Mouse (Mus musculus) neural tube, embryonic 11.5 days (tissue): ENCODE measurements around the gene Pnp2. TPM values are rescaled to one million over a fixed set of nuclear protein-coding genes. Genes with fewer than 3 reads are reported as not detected.

Source experiments
- ATAC-seq: fragments of 200-750 bp; cut with Nextera tagmentation; 2 replicates; pipeline ENCODE4 v1.8.0; 2017; ENCODE audit warnings: moderate number of reproducible peaks, mild to moderate bottlenecking, moderate TSS enrichment, moderate library complexity; ENCODE audit not compliant: insufficient read depth, low FRiP score, low TSS enrichment
- DNase-seq: peaks from one replicate; pipeline ENCODE4 v3.0.0-alpha.2; 2015; ENCODE audit warnings: low spot score
- H3K27ac ChIP-seq: fragments of 300-500 bp; sonication (generic); 2 replicates; pipeline ENCODE4 v1.5.1; 2014; ENCODE audit warnings: low read depth, mild to moderate bottlenecking, low read length
- H3K27me3 ChIP-seq: fragments of 300-500 bp; sonication (generic); 2 replicates; pipeline ENCODE4 v1.6.1; 2014; ENCODE audit warnings: mild to moderate bottlenecking, low read length, mixed read lengths; ENCODE audit not compliant: control insufficient read depth, insufficient read depth
- H3K36me3 ChIP-seq: fragments of 300-500 bp; sonication (generic); 2 replicates; pipeline ENCODE4 v1.6.1; 2014; ENCODE audit warnings: mild to moderate bottlenecking, low read length, moderate library complexity, mixed read lengths; ENCODE audit not compliant: control insufficient read depth, insufficient read depth
- H3K4me1 ChIP-seq: fragments of 300-500 bp; sonication (generic); 2 replicates; pipeline ENCODE4 v1.6.1; 2014; ENCODE audit warnings: low read length, mixed read lengths; ENCODE audit not compliant: control insufficient read depth, insufficient read depth
- H3K4me2 ChIP-seq: fragments of 300-500 bp; sonication (generic); 2 replicates; pipeline ENCODE4 v1.6.1; 2014; ENCODE audit warnings: low read depth, mild to moderate bottlenecking, moderate library complexity
- H3K4me3 ChIP-seq: fragments of 300-500 bp; sonication (generic); 2 replicates; pipeline ENCODE4 v1.5.1; 2014; ENCODE audit warnings: low read depth, low read length
- H3K9ac ChIP-seq: fragments of 300-500 bp; sonication (generic); 2 replicates; pipeline ENCODE4 v1.6.1; 2014; ENCODE audit warnings: mild to moderate bottlenecking, low read length
- H3K9me3 ChIP-seq: fragments of 300-500 bp; sonication (generic); 2 replicates; pipeline ENCODE4 v1.6.1; 2016; ENCODE audit warnings: low read length; ENCODE audit not compliant: control insufficient read depth
- WGBS: fragments of 180-500 bp; shearing (Covaris S2); extraction: QIAGEN DNeasy Blood & Tissue Kit; methylation state at CpG from one replicate; pipeline ENCODE4 v1.1.7; 2014; 5-methylcytosine and 5-hydroxymethylcytosine counted together
- polyA plus RNA-seq: library from polyadenylated mRNA; unstranded; fragments of >200 nt; fragmentation: Nextera tagmentation; extraction: Ambion mirVana; gene quantifications from 2 replicates; pipeline ENCODE4 v1.2.1, GENCODE M21; 2014

Gene Pnp2
- polyA plus RNA-seq, 1 experiment from 2014 or later = 0.68 TPM

- ATAC-seq = no peak
- WGBS = 86% methylated on average over 5 of the region's 5 CpGs
These were observed 26.0 kb downstream of the Pnp2 start for GRCm38 (mm10) chr14:50981837-50982236.

DNA sequence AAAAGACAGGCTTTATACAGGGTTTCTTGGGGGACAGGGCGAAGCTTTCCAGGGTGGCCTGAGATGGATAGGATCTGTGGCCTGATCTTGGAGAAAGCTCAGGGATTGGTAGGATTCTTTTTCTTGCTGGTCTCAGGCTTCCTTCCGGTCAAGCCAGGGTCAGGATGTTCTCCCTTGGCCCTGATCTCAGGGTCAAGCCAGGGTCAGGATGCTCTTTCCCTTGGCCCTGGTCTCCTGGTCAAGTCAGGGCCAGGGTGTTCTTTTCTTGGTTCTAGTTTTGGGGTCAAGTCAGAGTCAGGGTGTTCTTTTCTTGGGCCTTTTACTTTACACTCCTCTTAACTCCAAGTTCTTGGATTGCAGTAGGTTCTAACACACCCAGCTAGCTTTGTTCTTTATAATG is 31.9 kb downstream of the Pnp2 start:
- Histone ChIP-seq H3K4me3 (no peak overlapping the region), H3K27ac (no peak overlapping the region), H3K4me2 (no peak overlapping the region), H3K36me3 (no peaks in the 10 kb centered on the region), H3K9ac (no peak overlapping the region), H3K9me3 (no peaks in the 10 kb centered on the region), H3K4me1 (no peaks in the 10 kb centered on the region), H3K27me3 (no peaks in the 10 kb centered on the region)
- DNase-seq (no peak), ATAC-seq (no peak)
- WGBS = 86% methylated on average over 2 of the region's 2 CpGs

More at GRCm38 (mm10) chr14:50981837-50982236, 26.0 kb downstream of the Pnp2 start:
- no peak overlapping the region for H3K9ac ChIP-seq
- no peak for DNase-seq
- no peaks in the 10 kb centered on the region for H3K4me1 ChIP-seq
- no peak overlapping the region for H3K27ac ChIP-seq
- H3K27me3 ChIP-seq = no peaks in the 10 kb centered on the region
- H3K9me3 ChIP-seq = no peaks in the 10 kb centered on the region
- no peak overlapping the region for H3K4me2 ChIP-seq
- H3K36me3 ChIP-seq = no peaks in the 10 kb centered on the region
- H3K4me3 ChIP-seq = no peak overlapping the region

DNA sequence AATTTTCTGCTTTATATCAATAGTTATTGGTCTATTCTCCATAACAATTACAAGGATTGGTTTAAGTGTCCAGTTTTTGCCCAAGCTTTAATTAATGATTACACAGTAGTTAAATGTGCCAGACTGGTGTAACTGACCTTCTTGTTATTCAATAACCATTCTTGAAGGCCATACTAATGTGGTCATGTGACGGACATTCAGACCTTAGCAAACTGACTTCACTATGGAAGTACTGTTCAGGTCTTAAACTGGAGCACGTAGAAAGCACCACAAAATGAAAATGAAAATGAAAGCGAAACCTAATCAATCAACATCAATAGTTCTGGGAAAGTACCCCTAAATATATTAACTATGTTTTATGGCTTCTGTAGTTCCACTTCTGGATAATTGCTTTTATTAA is 35.2 kb downstream of the Pnp2 start:
- no peak for ATAC-seq
- H3K27ac ChIP-seq = no peak overlapping the region
- no peak overlapping the region for H3K4me2 ChIP-seq
- H3K36me3 ChIP-seq = no peaks in the 10 kb centered on the region
- WGBS = 87% methylated on average over 3 of the region's 3 CpGs
- no peak for DNase-seq
- H3K9me3 ChIP-seq = no peaks in the 10 kb centered on the region
- H3K27me3 ChIP-seq = no peaks in the 10 kb centered on the region
- H3K4me3 ChIP-seq = no peak overlapping the region
- no peaks in the 10 kb centered on the region for H3K4me1 ChIP-seq
- no peak overlapping the region for H3K9ac ChIP-seq

DNA sequence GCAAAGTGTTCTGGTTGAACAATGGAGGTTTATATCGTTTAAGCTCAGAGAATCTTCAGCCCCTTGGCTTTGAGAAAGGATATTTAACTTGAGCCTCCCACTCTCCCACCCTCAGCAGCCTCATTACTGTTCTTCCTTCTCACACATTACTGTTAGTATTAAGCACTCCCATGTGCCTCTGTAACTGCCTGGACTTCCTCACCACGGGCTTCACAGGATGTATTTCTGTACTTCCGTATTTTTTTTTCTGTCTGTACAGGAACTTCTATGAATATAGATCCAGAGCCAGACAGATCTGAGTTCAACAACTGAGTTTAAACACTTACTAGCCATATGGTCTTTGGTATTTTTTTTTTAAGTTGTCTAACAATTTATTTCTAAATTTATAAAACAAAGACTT is 41.3 kb downstream of the Pnp2 start:
- no peak for DNase-seq
- Histone ChIP-seq H3K4me2 (no peak overlapping the region), H3K36me3 (no peaks in the 10 kb centered on the region), H3K9ac (no peak overlapping the region), H3K9me3 (no peaks in the 10 kb centered on the region), H3K4me1 (no peaks in the 10 kb centered on the region), H3K27me3 (no peaks in the 10 kb centered on the region), H3K4me3 (no peak overlapping the region), H3K27ac (no peak overlapping the region)
- ATAC-seq = no peak
- WGBS = 77% methylated on average over 3 of the region's 3 CpGs

DNA sequence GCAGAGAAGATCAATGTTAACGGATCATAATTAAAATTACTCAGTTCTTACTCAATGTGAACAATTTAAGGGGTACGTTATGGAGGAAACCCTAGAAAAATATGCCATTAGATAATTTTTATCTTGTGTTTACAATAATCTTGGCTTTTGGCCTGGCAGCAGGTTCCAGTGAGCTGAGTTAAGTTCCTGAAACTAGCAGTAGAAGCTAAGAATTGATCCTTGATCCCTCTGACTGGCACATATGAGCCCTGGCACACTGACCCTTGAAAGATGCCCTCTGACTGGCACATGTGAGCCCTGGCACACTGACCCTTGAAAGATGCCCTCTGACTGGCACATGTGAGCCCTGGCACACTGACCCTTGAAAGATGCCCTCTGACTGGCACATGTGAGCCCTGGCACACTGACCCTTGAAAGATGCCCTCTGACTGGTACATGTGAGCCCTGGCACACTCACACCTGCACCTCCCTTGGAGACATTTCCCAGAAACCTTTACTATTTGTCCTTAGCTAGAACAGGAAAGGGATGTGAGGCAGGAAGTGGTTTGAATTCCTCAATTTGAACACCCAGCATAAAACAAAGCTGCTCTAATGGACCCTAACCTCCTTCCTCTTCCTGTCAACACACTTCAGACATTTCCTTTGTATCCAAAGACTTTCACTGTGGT is 42.3 kb downstream of the Pnp2 start:
- whole genome bisulfite sequencing = 92% methylated on average over 2 of the region's 2 CpGs
- no peak overlapping the region for H3K4me3 ChIP-seq
- ATAC-seq (no peak), DNase-seq (no peak)
- H3K9me3 ChIP-seq = no peaks in the 10 kb centered on the region
- no peak overlapping the region for H3K9ac ChIP-seq
- no peaks in the 10 kb centered on the region for H3K27me3 ChIP-seq
- no peaks in the 10 kb centered on the region for H3K4me1 ChIP-seq
- H3K4me2 ChIP-seq = no peak overlapping the region
- no peaks in the 10 kb centered on the region for H3K36me3 ChIP-seq
- no peak overlapping the region for H3K27ac ChIP-seq

DNA sequence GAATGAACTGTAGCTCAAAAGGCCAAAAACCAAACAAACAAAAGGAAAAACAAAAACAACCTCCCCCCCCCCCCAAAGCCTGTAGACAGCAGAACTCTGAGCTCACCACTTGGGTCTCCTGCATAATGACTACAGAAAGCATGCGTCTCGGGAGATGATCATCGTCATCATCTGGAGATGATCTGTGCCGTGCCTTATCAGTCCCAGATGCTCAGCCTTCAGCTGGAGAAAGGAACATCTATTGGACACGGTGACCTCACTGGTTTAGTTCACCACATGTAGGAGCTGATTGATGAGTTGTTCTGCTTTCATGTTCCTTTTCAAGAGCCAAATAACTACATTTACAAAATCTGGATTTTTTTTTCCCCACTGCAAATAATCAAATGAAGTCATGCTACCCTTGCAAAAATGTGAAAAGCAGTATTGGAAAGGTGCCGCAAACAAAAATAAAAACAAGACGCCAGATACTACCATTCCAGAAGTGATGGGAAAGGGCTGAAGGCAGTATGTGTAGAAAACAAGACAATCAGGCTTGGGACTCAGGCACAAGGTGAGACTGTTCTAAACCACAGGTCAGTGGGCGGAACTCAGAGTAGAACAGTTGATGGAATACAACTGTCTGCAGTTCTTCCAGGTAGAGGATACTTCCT is 51.5 kb downstream of the Pnp2 start, which contains the start of gene Rnase10:
Rnase10 (plus strand) TSS at position 600 of the 650 bp plus-strand sequence.
- 87% methylated on average over 8 of the region's 8 CpGs for WGBS
- DNase-seq (no peak), ATAC-seq (no peak)
- H3K36me3 ChIP-seq = no peaks in the 10 kb centered on the region
- H3K27me3 ChIP-seq = no peaks in the 10 kb centered on the region
- H3K4me2 ChIP-seq = no peak within 1 kb of the TSS
- no peak within 1 kb of the TSS for H3K9ac ChIP-seq
- H3K4me3 ChIP-seq = no peak within 1 kb of the TSS
- no peak within 1 kb of the TSS for H3K27ac ChIP-seq
- no peaks in the 10 kb centered on the region for H3K9me3 ChIP-seq
- no peaks in the 10 kb centered on the region for H3K4me1 ChIP-seq

DNA sequence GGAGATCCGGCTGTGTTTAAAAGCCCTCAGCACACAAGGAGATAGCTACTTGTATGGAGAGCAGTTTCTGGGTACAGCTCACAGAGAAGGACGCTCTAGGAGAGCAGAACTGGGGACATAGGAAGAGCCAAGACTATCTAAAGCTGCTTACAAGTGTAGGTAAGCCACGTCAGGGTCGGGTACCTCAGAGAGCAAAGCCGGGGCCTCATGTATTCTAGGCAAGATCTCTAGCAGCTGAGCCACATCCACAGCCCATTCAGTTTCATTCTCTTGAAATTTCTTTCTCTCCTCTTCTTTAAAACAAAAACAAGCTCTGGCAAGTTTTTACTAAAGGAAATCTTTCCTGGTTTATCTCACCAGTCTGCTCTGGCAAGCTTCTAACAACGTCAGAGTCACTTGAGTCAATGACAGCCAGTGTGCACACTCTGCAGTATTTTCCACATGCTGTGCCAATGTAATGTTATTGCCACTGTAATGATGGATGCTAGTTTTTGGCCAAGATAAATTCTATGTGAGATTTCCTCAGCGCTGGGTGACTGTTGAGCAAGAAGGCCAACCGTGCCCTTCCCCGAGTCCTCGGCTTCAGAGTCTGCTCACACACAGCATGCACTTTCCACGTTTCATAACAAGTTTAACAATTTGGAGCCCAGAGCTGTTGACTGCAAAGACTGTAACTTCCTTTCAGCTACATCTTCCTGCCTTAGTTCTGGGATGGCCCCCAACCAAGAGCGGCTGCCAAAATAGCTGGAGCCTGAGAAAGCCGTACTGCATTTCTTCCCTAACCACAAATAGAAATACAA is 52.3 kb downstream of the Pnp2 start:
- no peaks in the 10 kb centered on the region for H3K4me1 ChIP-seq
- H3K36me3 ChIP-seq = no peaks in the 10 kb centered on the region
- no peaks in the 10 kb centered on the region for H3K9me3 ChIP-seq
- no peak overlapping the region for H3K27ac ChIP-seq
- ATAC-seq (no peak), DNase-seq (no peak)
- H3K27me3 ChIP-seq = no peaks in the 10 kb centered on the region
- H3K9ac ChIP-seq = no peak overlapping the region
- WGBS = 84% methylated on average over 13 of the region's 13 CpGs
- no peak overlapping the region for H3K4me2 ChIP-seq
- H3K4me3 ChIP-seq = no peak overlapping the region

DNA sequence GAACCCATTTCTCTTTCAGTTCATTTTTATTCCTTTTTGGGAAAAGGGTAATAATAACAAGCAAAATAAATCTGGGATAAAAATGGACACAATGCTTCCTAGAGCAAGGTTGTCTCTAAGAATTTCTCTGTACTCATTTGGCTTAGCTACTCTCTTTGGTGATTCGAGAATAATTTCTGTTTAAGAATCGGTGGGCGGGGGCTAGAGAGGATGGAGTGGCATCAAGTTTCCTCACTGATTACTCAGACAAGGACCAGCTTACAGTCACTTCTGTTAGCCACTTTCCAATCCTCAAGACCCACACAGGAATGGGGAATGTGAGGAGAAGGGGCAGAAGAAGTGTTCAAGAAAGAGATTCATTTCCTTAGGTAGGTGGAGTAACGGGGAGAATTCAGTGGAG is 53.0 kb downstream of the Pnp2 start:
- H3K36me3 ChIP-seq = no peaks in the 10 kb centered on the region
- no peaks in the 10 kb centered on the region for H3K4me1 ChIP-seq
- no peak overlapping the region for H3K4me3 ChIP-seq
- 88% methylated on average over 4 of the region's 4 CpGs for WGBS
- no peaks in the 10 kb centered on the region for H3K27me3 ChIP-seq
- H3K9me3 ChIP-seq = no peaks in the 10 kb centered on the region
- no peak overlapping the region for H3K4me2 ChIP-seq
- DNase-seq = no peak
- no peak overlapping the region for H3K27ac ChIP-seq
- no peak for ATAC-seq
- H3K9ac ChIP-seq = no peak overlapping the region
